Mouse (Mus musculus) v-Abl transformed pro-B cells (cell line): Measurements from ENCODE around the gene Chmp1a.
"Not testable (repeated sequence)": the region's sequence is repeated elsewhere in the genome, so short reads cannot be mapped to it uniquely, and the experiment has no call there.

ENCODE experiments used
- in situ Hi-C, 2 experiments: fragments of 400-800 bp; cut with MboI; formaldehyde crosslinking; loops; one replicate each; pipeline ENCODE4 v1.15.1; 2025; ENCODE audit not compliant: unreplicated experiment in 2 of 2

Gene Chmp1a

DNA sequence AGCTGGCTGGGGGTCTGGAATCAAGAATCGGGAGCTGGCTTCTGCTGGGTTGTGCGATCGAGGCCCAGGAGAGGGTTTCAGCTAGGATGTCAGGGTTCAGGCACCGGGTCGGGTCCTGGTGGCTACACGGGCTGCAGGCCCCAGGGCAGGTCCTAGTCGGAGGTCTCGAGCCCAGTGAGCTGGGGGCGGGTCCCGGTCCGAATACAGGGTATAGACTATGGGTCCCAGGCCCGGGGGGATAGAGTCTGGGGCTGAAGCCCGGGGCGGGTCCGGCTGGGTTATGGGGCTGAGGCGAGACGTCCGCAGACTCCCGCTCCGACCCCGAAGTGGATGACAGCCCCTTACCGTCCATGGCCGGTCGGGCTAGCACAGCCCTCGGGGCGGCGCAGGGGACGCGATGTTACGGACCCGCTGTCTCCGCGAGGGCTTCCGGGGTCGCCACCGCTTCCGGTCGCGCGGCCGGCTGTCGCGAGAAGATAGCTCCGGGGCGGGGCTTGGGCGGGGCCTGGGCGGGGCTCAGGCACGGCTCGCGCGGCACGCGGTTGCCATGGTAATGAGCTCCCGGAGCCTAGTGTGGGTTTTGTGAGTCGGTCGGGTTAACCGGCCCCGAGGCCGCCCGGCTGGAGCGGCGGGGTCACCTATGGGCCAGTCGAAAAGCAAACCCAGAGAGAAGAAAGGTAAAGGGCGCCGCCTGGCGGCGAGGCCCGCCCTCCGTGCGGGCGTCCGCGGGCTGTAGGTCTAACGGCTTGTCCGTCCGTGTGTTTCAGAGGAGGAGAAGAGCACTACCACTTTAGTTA lies at the start of gene Chmp1a, which contains the start of gene Spata33:
Chmp1a (minus strand) TSS at position 443 of the 797 bp plus-strand sequence.
Spata33 (plus strand) TSS at position 512 of the 797 bp plus-strand sequence.
- in situ Hi-C loops = loop anchor here (5.0 to 10.0 kb wide), 2 partner anchors 72 to 75 kb away; no protein-coding TSS in a partner anchor

DNA sequence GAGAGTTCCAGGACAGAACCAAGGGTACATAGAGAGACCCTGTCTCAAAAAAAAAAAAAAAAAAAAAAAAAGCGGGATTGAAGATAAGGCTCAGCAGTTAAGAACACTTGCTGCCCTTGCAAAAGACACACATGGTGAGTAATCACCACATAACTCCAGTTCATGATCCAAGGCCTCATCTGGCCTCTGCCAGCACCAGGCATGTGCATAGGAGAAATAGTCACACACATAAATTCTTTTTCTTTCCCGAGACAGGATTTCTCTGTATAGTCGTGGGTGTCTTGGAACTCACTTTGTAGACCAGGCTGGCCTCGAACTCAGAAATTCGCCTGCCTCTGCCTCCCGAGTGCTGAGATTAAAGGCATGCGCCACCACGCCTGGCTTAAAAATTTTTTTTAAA lies 45.0 kb upstream of the Chmp1a start:
- in situ Hi-C loops = not testable (repeated sequence)

DNA sequence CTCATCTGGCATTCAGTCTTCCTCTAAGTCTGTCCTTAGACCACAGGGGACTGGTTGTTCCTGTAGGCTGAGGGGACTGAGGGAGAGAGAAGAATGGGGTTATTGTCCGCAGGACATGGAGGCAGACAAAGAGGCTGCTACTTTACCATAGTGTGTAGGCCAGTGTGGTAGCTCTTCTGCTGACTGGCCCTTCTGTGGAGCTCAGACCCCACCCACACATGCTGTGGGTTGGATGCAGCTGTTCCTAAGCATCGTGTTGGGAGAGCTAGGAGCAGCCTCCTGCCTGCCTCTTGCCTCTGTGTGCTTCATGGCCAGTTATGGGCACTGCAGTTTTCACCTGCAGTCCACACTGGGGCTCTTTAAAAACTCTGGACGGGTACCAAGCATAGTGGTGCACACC lies 44.6 kb upstream of the Chmp1a start:
- in situ Hi-C loops = no loop called here

DNA sequence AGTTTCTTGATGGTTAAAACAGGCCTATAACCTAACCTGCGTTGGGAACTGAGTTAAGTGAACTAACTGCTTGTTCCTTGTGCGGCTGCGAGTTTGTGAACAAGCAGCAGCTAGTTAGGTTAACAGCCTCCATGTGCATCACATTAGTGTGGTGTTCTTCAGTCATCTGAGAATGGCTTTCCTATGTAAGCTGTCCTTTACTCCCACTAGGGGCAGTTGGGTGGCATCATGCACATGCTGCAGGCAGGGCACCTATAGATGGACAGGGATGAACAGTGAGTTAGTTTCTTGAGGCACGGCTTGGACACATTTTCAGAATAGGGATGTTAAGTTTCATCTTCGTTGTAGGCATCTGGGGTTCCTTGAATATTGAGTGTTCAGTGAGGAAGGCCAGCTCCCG lies 42.6 kb upstream of the Chmp1a start:
- in situ Hi-C loops = no loop called here

GRCm38 (mm10) chr8:123254099-123254885 lies 41.7 kb upstream of the Chmp1a start, which contains the start of the genes Zfp276 and Vps9d1:
TSS of gene Zfp276 (plus strand) at chr8:123254195.
TSS of gene Vps9d1 (minus strand) at chr8:123254348.
- in situ Hi-C loops = no loop called here

DNA sequence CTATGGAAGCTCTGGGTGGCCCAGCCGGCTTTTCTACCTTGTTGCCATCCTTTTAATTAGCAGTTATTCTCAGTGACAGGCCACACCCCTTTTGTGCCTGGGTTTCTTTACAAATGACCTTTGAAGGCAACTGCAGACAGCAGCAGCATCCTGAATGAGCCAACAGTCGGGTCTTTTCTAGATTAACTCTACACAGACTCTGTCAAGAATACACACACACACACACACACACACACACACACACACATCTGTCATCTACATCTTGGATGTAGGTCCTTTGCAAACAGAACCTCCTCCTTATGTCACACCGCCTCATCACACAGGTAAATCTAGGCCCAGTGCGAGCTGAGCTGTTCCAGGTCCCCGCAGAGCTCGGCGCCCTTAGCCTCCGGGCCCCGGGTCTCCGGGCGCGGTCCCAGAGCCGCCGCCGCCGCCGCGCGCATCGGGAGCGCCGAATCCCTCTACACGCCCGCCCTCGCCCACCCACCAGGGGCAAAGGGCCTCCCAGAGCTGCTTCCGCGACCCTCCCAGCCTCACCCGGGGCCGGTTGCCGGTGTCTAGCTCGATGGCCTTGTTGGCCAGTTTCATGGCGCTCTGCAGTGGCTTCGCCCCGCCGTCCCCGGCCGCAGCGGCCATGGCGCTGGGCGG lies 41.0 kb upstream of the Chmp1a start:
- in situ Hi-C loops = no loop called here

GRCm38 (mm10) chr8:123252925-123253324 lies 40.4 kb upstream of the Chmp1a start:
- in situ Hi-C loops = no loop called here

GRCm38 (mm10) chr8:123250940-123251339 lies 38.4 kb upstream of the Chmp1a start:
- in situ Hi-C loops = no loop called here

- in situ Hi-C loops = no loop called here
These were observed 36.0 kb upstream of the Chmp1a start for GRCm38 (mm10) chr8:123248596-123248995.

- in situ Hi-C loops = no loop called here
These were observed 35.2 kb upstream of the Chmp1a start for GRCm38 (mm10) chr8:123247748-123248147.

- in situ Hi-C loops = no loop called here
These were observed 33.0 kb upstream of the Chmp1a start for GRCm38 (mm10) chr8:123245543-123245942.

DNA sequence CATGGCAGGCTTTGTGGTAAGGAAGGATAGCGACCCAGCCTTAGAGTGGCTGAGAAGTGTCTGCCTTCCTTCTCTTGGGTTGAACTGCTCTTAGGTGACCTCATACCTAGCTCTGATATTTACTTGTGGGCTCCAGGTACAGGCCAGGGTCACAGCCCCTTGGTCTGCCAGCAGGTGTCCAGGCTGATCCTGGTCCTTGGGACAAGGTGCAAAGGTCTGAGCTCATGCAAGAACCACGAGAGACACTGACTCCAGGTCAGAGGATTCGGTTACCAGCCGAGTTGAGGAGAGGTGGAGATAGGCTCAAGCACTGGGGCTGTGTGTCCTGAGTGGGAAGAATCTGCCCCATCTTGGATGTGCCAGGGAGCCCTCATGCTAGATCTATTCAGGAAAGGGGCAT lies 31.8 kb upstream of the Chmp1a start:
- in situ Hi-C loops = no loop called here

DNA sequence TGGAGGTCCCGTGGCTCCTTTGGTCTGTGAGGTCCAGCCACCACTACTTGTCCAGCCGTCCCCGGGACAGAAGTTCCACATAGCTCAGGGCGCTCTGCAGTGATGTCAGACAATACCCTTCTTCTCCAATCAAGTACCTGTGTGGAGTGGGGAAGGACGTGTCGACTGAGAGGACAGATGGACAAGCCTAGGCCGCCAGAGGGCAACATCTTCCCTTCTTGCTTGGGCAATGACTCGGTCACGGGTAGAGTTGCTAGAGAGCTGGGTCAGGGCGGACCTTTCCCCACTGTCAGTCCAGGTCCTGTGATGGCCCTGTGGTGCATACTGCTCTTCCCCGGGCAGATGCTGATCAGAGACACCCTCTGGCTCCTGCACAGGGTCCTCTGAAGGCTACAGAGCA lies 30.5 kb upstream of the Chmp1a start:
- in situ Hi-C loops = no loop called here

GRCm38 (mm10) chr8:123242107-123242923 lies 29.8 kb upstream of the Chmp1a start:
- in situ Hi-C loops = no loop called here

DNA sequence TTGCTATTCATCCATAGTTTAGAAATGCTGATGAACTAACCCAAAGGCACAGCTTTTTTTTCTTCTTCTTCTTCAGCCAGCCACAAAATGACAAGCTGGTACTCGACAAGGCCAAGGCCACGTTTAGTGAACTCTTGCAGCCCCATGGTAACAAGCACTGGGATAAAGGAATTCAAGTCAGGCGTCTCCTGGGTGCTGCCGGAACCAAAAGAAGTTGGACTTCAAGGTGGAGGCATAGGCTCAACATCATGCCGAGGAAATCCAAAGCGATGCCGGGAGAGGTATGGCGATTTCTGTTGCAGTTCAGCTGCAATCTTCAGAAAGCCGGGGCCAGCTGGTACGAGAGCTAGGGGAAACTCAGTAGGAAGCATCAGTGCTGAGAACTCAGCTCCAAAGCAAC lies 26.8 kb upstream of the Chmp1a start:
- in situ Hi-C loops = no loop called here

DNA sequence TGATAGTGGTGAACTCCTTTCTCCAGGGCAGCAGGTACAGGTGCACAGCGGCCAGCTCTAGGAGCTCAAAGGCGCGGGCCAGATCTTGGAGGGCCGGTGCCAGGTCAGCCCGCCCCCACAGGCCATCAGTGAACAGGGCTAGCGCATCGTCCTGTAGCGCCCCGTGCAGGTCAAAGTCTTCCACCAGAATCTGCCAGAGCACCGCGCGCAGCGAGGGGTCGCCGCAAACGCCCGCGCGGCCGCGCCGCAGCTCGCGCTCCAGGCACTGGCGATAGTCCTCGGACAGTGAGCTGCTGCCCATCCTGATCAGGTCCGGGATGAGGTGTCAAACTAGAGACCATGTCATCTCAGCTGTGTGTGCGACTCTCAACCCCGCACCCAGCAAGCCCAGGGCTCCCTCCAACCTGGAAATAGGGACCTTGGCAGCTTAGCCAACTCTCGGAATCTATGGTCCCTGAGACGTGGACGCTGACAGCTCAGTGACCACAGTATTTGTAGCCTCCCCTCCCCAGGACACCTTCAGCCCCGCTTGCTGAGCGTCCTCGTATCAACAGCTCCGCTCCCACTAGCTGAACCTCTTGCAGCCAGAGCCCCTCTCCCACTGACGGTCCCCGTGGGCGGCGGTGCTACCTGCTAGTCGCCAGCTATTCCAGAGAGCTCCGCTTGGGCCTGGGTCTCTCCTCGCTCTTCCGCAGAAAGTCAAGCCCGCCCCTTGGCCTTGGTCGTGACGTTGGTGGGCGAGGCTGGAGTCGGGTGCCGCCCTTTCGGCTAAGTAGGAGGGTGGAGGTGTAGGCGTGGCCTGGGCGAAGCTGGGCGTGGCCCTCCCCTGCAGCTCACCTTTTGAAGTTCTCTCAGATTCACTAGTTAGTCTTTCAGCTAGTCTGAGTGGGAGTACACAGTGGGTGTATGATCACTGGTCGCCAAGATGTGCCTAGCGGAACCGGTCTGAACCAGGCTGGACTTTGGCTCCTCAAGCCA lies 23.2 kb upstream of the Chmp1a start, which contains the start of gene Spata2l:
Spata2l (minus strand) TSS at position 714 of the 978 bp plus-strand sequence.
- in situ Hi-C loops = no loop called here

GRCm38 (mm10) chr8:123234918-123235519 lies 22.5 kb upstream of the Chmp1a start:
- in situ Hi-C loops = no loop called here

GRCm38 (mm10) chr8:123233760-123234159 lies 21.2 kb upstream of the Chmp1a start:
- in situ Hi-C loops = no loop called here

GRCm38 (mm10) chr8:123233300-123233699 lies 20.7 kb upstream of the Chmp1a start:
- in situ Hi-C loops = no loop called here
